Mouse (Mus musculus) kidney, postnatal 0 days (tissue): ENCODE results near the gene Prrt1. TPM values are rescaled to one million over a fixed set of nuclear protein-coding genes. Genes with fewer than 3 reads are reported as not detected.

Experiments
- ATAC-seq: fragments of 200-750 bp; cut with Nextera tagmentation; replicated peaks from 2 replicates; pipeline ENCODE4 v1.8.0; 2017; ENCODE audit warnings: low read depth, moderate number of reproducible peaks, moderate TSS enrichment, moderate library complexity; ENCODE audit not compliant: low FRiP score
- DNase-seq: peaks from one replicate; pipeline ENCODE4 v3.0.0-alpha.2; 2016; ENCODE audit warnings: low spot score
- H3K27ac ChIP-seq: fragments of 300-500 bp; sonication (generic); 2 replicates; pipeline ENCODE4 v1.5.1; 2014; ENCODE audit warnings: mild to moderate bottlenecking
- H3K27me3 ChIP-seq: fragments of 300-500 bp; sonication (generic); 2 replicates; pipeline ENCODE4 v1.6.1; 2014; ENCODE audit warnings: low read length, mixed read lengths; ENCODE audit not compliant: insufficient read depth
- H3K36me3 ChIP-seq: fragments of 300-500 bp; sonication (generic); 2 replicates; pipeline ENCODE4 v1.6.1; 2014; ENCODE audit warnings: low read length, mixed read lengths; ENCODE audit not compliant: insufficient read depth
- H3K4me1 ChIP-seq: fragments of 300-500 bp; sonication (generic); replicated peaks from 2 replicates; pipeline ENCODE4 v1.6.1; 2014; ENCODE audit warnings: antibody characterized with exemption, low read length, mixed read lengths; ENCODE audit not compliant: insufficient read depth
- H3K4me2 ChIP-seq: fragments of 300-500 bp; sonication (generic); 2 replicates; pipeline ENCODE4 v1.6.1; 2014; ENCODE audit warnings: mild to moderate bottlenecking, low read length, moderate library complexity, mixed read lengths
- H3K4me3 ChIP-seq: fragments of 300-500 bp; sonication (generic); replicated peaks from 2 replicates; pipeline ENCODE4 v1.5.1; 2014; ENCODE audit warnings: low read depth, low read length
- H3K9ac ChIP-seq: fragments of 300-500 bp; sonication (generic); 2 replicates; pipeline ENCODE4 v1.6.1; 2014; ENCODE audit warnings: low read depth, low read length
- H3K9me3 ChIP-seq: fragments of 300-500 bp; sonication (generic); replicated peaks from 2 replicates; pipeline ENCODE4 v1.6.1; 2016; ENCODE audit warnings: low read length, inconsistent platforms, mixed read lengths
- CTCF ChIP-seq: IDR thresholded peaks from 2 replicates; pipeline ENCODE4 v1.5.1; 2016; ENCODE audit warnings: antibody characterized with exemption, low read depth, mild to moderate bottlenecking, moderate library complexity
- WGBS: fragments of 180-500 bp; shearing (Covaris S2); extraction: QIAGEN DNeasy Blood & Tissue Kit; methylation state at CpG from one replicate; pipeline ENCODE4 v1.1.7; 2014; 5-methylcytosine and 5-hydroxymethylcytosine counted together
- polyA plus RNA-seq: library from polyadenylated mRNA; unstranded; fragments of >200 nt; fragmentation: Nextera tagmentation; extraction: Ambion mirVana; gene quantifications from 2 replicates; pipeline ENCODE4 v1.2.1, GENCODE M21; 2015

Prrt1 gene
- polyA plus RNA-seq, 1 experiment from 2014 or later, result 0.55 TPM

DNA sequence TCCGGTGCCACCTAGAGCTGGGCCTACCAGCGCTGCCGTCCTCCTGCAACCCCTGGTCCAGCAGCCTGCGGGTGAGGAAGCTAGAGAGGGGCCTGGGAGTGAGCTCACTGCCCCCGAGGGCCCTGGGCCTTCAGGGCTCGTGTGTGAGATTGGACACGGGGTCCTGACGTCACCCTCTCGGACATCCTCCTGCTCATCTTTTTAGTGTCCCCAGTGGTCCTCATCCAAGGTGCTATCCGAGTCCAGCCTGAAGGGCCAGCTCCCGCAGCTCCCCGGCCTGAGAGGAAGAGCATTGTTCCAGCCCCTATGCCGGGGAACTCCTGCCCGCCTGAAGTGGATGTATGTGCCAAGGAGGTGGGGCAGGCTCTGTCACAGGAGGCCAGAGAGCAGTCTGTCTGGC is 21.4 kb downstream of the Prrt1 start:
- Histone ChIP-seq H3K27ac (no peak overlapping the region), H3K27me3 (no peaks in the 10 kb centered on the region), H3K4me2 (no peak overlapping the region), H3K9me3 (no peaks in the 10 kb centered on the region), H3K4me1 (peaks cover 9% of the 10 kb centered on the region), H3K36me3 (peaks cover 40% of the 10 kb centered on the region), H3K4me3 (no peak overlapping the region), H3K9ac (no peak overlapping the region)
- 92% methylated on average over 14 of the region's 14 CpGs for WGBS
- no peak for TF ChIP-seq CTCF
- ATAC-seq (no peak), DNase-seq (no peak)

DNA sequence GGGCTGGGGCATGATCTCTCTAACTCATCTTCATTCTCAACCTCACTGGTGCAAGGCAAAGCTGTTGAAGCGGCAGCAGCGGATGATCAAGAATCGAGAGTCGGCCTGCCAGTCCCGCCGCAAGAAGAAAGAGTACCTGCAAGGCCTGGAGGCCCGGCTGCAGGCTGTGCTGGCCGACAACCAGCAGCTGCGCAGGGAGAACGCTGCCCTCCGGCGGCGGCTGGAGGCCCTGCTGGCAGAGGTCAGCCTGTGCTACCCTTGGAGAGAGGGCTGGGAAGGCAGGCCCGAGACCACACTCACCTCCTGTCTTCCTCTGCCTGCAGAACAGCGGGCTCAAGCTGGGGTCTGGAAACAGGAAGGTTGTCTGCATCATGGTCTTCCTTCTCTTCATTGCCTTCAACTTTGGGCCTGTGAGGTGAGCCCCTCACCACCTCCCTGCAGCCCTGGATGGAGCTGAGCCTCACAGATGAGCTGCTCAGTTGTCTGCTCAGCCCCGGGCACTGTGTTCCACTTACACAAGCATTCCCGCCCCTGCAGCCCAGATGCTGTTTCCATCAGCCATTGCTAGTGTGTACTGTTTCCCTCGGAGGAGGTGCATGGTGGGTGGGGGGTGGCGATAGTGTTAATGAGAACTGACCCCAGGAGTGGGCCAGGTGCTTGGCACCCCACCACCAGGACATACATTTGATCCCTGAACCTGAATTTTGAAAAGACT is 22.3 kb downstream of the Prrt1 start:
- peaks cover 40% of the 10 kb centered on the region for H3K36me3 ChIP-seq
- peak; percentile 70 for TF ChIP-seq CTCF
- H3K4me3 ChIP-seq, result no peak overlapping the region
- no peak overlapping the region for H3K27ac ChIP-seq
- H3K4me2 ChIP-seq, result no peak overlapping the region
- no peaks in the 10 kb centered on the region for H3K9me3 ChIP-seq
- 47% methylated on average over 19 of the region's 19 CpGs for WGBS
- ATAC-seq, result no peak
- H3K9ac ChIP-seq, result no peak overlapping the region
- peaks cover 9% of the 10 kb centered on the region for H3K4me1 ChIP-seq
- DNase-seq, result peak; percentile 54
- no peaks in the 10 kb centered on the region for H3K27me3 ChIP-seq

DNA sequence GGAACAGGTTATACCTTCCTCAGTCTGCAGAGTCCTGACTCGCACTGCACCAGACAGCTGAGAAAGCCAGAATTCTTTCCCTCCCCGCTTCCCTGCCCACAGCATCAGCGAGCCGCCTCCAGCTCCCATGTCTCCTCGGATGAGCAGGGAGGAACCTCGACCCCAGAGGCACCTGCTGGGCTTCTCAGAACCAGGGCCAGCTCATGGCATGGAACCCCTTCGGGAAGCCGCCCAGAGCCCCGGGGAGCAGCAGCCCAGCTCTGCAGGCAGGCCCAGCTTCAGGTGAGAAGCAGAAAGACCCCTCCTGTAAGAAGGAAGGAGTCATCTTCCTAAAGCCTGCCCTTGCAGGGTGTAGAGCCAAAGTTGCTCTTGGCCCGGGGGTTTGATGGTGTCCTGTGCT is 23.2 kb downstream of the Prrt1 start:
- no peak for DNase-seq
- no peak overlapping the region for H3K9ac ChIP-seq
- ATAC-seq, result no peak
- H3K4me1 ChIP-seq, result peaks cover 8% of the 10 kb centered on the region
- no peak overlapping the region for H3K27ac ChIP-seq
- WGBS, result 73% methylated on average over 10 of the region's 10 CpGs
- H3K9me3 ChIP-seq, result no peaks in the 10 kb centered on the region
- H3K27me3 ChIP-seq, result no peaks in the 10 kb centered on the region
- peaks cover 40% of the 10 kb centered on the region for H3K36me3 ChIP-seq
- no peak for TF ChIP-seq CTCF
- no peak overlapping the region for H3K4me3 ChIP-seq
- no peak overlapping the region for H3K4me2 ChIP-seq

DNA sequence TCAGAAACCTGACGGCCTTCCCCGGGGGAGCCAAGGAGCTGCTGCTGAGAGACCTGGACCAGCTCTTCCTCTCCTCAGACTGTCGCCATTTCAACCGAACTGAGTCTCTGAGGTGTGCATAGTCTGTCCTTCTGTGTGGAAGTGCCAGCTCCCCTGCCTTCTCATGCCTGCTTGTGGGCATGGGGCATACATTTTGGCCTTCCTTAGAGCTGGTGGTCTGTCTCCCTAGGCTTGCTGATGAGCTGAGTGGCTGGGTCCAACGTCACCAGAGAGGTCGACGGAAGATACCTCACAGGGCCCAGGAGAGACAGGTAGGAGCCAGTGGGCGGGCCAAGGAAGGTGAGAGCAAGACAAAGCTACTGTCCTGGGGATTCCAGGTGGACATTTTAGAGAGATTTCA is 23.7 kb downstream of the Prrt1 start:
- H3K4me2 ChIP-seq, result no peak overlapping the region
- H3K9me3 ChIP-seq, result no peaks in the 10 kb centered on the region
- H3K9ac ChIP-seq, result no peak overlapping the region
- DNase-seq (no peak), ATAC-seq (no peak)
- no peak overlapping the region for H3K27ac ChIP-seq
- peaks cover 40% of the 10 kb centered on the region for H3K36me3 ChIP-seq
- H3K27me3 ChIP-seq, result no peaks in the 10 kb centered on the region
- peaks cover 3% of the 10 kb centered on the region; the same call in 1 of the 2 replicates for H3K4me1 ChIP-seq
- WGBS, result 92% methylated on average over 8 of the region's 8 CpGs
- no peak for TF ChIP-seq CTCF
- H3K4me3 ChIP-seq, result no peak overlapping the region

DNA sequence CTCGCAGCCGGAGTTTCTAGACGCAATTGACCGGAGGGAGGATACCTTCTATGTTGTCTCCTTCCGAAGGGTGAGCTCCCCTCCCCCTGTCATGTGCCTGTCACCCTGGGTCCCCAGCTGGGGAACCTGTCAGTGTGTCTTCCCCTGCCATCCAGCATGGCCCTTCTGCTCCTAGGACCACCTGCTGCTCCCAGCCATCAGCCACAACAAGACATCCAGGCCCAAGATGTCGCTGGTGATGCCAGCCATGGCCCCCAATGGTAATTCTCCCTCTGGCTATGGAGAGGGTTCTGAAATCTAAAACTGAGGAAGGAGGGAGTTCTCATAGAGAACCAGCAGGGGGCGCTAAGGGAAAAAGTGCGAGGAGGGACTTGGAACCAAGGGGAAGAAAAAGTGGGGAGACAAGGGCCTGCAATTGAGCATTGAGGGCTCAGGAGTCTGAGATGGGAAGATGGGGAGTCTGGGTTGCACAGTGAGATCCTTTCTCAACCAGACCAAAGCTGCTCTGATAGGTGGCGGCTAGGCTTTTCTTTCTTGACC is 24.5 kb downstream of the Prrt1 start:
- ATAC-seq (no peak), DNase-seq (peak; percentile 72)
- Histone ChIP-seq H3K4me1 (no peaks in the 10 kb centered on the region), H3K4me2 (no peak overlapping the region), H3K27ac (no peak overlapping the region), H3K27me3 (no peaks in the 10 kb centered on the region), H3K4me3 (no peak overlapping the region), H3K9ac (no peak overlapping the region), H3K9me3 (no peaks in the 10 kb centered on the region), H3K36me3 (peaks cover 40% of the 10 kb centered on the region)
- peak; percentile 88 for TF ChIP-seq CTCF
- WGBS, result 70% methylated on average over 9 of the region's 9 CpGs

DNA sequence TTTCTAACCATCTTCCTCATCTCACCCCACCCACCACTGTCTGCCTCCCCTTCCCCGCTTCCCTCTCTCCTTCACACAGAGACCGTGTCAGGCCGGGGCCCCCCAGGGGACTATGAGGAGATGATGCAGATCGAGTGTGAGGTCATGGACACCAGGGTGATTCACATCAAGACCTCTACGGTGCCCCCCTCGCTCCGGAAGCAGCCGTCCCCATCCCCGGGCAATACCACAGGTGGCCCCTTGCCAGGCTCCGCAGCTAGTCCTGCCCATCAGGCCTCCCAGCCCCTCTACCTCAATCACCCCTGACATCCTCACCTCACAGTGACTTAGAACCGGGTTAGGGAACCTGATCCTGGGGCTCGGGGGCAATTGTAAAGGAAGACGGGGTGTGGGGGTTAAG is 25.1 kb downstream of the Prrt1 start:
- Histone ChIP-seq H3K9ac (no peak overlapping the region), H3K4me1 (no peaks in the 10 kb centered on the region), H3K9me3 (no peaks in the 10 kb centered on the region), H3K27me3 (no peaks in the 10 kb centered on the region), H3K27ac (no peak overlapping the region), H3K4me3 (no peak overlapping the region), H3K4me2 (no peak overlapping the region), H3K36me3 (peaks cover 34% of the 10 kb centered on the region)
- WGBS, result 86% methylated on average over 13 of the region's 13 CpGs
- DNase-seq, result no peak
- TF ChIP-seq CTCF, result no peak
- ATAC-seq, result no peak
